Mouse (Mus musculus): ENCODE measurements around the gene Pam.
A peak's percentile ranks its signal among the peaks of the same experiment; 100 is the strongest.
"Not testable (repeated sequence)": the region's sequence is repeated elsewhere in the genome, so short reads cannot be mapped to it uniquely, and the experiment has no call there.

The Pam gene

DNA sequence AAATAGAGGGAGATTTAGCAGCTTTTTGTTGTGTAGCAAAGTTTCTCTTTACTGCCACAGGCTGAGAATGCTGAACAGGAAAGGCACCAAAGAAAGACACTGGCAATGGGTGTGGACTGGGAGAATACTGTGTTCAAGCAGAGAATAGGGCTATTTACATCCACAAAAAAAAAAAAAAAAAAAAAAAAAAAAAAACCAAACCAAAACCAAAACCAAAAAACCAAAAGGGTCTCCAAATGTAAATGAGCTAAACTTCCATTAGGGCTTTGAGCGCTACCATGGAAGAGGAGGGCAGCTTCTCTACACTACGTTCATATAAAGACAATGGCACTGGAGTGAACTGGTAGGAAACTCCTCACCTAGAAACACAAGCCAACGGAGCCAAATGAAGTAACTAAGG is 274.2 kb downstream of the Pam start:
- DNase-seq: no peak

DNA sequence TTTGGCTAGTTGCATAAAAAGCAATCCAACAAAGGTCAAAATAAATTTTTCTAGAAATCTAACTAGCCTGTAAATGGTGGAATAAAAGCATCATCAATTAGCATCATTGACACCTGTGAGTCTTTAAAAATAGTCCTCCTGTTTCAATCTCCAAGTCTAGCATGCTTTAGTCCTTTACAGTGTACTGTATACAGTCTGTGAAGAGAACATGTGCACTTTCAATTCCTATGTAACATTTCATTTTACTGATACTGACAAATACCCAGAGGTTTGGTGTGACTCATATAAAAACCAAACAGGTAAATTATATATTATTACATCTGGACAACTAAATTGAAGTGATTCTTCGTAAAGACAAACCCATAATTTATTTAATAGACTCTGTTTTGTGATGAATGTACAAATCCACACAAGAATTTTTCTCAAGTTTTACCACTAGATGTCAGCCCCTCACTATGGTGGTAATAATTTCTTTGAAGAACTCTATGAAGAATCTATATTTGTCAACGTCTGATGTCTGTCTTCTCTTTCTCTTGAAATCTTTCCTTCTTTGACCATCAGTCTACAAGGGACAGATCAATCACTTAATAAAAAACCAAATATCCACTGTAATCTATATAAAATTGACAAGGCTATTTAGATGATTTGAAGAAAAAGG is 286.1 kb downstream of the Pam start:
- DNase-seq: peak; percentile 22

DNA sequence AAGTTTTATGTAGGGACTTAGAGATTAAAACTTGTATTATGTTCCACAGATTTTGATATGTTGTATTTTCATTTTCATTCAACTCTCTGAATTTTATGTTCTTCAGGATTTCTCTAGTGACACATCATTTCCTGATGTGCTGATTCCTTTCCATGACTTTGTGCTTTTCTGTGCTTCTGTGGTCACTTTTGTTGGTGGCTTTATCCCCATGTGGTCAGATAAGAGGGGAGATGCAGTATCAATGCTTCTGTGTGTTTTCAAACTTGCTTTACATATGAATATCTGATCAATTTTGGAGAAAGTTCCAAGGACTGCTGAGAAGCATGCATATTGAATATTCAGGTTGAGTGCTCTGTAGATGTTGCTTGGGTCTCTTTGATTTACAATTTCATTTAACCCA is 290.9 kb downstream of the Pam start:
- no peak for DNase-seq

DNA sequence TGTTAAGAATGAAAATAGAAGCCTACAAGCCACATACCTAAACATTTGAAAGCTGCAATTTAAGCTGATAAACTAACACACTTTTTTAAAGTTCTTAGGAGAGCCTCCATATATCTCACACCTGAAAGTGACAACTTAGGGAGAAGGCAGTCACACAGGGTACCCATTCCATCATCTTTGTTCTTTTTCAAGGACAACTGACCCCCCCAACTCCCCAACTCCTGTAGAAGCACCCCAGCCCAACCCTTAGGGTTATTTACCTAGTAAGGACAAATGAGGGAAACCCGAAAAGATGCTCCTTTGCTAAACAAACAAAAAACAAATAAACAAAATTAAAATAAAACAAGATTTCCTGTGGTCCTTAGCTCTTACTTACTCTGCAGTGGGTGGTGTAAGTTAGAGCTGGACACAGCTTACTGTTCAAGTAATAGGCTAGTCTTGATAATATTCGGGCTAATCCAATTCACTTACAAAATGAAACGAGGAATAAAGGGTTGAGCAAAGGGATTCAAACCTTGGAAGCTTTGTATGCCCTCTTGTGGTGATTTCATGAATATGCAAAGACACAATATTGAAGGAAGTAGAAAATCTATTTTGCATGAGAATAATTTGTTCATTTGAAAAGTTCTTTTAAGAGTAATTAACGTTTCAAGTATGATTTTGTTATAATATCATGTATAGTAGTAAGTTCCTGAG is 293.1 kb downstream of the Pam start:
- no peak for DNase-seq

DNA sequence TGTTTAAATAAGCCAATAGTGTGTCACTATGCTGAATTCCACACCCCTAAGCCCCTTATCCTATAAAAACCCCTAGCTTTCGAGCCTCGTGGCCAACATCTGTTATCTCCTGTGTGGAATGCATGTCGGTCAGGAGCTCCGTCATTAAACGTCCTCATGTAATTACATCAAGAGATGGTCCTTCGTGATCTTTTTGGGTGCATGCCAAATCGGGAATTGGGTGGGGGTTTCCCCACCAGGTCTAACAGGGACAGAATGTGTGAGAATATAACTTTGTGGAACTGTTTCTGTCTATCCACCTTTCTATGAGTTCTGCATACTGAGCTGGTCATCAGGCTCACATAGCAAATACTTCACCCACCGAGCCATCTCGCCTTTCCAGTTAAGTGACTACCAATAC is 299.5 kb downstream of the Pam start:
- no peak for DNase-seq

DNA sequence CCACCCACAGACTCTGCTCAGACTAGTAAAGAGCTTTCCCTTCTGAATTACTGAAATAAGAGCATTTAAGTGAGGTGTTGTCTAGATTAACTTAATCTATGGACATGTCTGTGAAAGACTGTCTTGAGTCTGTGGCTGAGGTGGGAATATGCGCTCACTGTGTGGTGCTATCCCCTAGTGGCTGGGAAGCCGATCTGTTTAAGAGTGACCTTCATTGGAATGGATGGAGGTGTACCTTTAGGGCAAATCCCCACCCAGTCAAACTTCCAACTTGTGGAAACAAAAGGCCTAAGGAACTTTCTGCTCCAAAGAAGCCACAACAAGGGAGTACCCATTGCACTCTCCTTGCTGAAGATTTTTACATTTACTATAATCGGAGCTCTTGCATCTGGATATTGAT is 301.3 kb downstream of the Pam start:
- DNase-seq: no peak

DNA sequence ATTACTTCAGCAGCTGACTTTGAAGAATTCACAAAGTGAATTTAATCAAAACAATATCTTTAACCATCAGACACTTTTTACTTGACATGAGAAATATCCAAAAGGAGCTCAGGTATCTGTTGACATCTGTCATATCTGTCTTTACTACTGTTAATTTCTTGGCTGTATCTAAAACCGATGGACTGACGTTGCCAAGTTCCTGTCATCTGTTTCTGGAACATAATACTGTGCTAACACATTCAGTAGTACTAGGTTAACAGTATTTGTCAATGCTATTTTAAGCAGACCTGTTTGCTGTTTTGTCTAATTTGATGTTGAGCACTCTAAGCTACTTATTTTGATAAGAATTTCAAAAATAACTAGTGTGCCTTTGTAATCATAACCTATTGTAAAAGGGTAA is 307.0 kb downstream of the Pam start:
- no peak for DNase-seq

DNA sequence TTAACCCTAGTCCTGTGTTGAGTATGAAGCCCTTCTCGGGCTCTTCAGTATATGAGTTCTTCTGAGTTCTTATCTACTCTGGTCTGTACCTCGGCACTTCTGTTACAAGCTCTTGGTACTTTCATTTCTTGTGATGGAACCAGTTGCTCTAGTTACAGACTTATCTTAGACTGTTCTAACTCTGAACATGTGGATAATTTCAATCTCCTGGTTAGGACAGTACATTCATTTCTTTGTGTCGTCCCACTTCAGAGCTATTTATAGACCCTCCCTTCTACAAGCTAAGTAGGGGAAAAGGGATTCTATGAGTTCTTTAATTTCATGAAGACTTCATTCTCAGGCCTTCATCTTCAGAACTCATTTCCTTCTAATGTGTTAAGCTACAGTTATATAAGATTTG is 307.8 kb downstream of the Pam start:
- no peak for DNase-seq

DNA sequence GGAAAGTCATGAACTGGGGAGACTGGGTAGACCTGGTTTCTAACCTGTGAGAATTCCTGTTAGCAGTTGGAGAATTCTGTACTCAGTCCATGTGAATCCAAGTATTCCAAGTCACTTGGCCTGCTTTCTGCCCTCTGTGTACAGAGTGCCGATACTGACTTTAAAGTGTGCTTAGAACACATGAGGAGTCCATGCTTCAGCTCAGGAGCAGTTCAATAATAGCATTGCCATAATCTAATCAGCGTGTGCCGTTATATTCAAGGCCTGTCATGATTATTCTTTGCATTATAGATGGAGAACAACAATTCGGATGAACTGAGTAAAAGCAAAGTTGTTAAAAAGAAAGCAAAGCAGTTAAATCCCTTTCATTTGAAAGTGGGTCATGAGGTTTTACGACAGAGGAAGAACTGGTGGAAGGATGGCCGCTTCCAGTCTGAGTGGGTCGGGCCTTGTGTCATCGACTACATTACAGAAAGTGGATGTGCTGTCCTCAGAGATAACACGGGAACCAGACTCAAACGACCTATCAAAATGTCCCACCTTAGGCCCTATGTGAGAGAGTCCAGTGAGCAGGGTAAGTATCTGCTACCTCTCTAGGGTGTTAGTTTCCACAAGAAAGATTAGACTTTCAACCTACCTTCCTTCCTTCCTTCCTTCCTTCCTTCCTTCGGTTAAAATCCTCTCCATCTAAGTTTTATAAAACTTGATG is 309.6 kb downstream of the Pam start:
- no peak for DNase-seq

DNA sequence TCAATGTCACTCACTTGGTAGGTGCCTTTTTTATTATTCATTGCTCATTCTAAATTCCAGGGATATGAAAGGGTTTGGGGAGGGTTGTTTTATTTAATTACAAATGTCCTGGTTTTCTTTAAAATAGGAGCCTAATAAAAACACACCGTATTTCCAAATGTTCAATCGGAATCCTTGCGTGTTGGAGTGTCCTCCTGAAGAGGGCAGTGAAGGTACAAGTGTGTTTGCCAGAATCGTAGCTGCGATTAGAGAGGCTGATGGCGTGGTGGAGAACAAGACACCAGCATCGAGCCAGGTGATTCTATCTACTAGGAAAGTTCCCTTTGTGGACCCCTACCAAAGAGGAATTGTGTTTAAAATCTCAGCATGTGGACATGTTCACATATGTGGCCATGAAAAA is 310.5 kb downstream of the Pam start:
- no peak for DNase-seq

DNA sequence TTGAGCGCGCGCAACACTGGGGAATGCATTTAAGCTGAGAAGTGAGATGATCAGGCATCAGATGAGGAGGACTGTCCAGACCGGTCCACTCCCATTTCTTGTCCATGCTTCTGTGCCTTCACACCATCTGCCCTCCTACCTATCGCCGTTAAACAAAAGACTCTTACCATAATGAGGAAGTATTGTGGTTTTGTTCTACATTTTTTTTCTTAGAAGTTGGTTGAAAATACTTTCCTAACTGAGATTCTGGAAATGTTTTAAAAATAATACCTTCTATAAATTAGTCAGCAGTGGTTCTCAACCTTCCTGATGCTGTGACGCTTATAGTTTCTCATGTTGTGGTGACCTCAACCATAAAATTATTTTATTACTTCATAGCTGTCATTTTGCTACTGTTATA is 313.8 kb downstream of the Pam start:
- no peak for DNase-seq

DNA sequence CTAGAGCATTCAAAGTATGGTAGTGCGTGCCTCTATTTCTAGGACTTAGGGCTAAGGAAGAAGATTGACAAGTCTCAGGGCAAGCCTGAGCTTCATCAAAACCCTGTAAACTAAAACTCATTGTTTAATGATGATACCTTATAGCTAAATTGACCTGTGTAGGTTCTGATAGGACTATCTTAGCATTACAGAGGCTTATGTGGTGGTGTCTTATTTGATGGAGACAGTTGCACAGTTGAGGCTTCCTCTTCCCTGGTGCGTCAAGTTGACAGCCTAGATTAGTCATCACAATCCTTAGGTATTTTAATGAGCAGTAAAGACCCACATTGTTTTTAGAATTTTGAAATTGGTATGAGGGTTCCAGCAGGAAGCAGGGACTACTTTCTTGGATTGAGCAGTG is 321.5 kb downstream of the Pam start:
- DNase-seq: no peak

DNA sequence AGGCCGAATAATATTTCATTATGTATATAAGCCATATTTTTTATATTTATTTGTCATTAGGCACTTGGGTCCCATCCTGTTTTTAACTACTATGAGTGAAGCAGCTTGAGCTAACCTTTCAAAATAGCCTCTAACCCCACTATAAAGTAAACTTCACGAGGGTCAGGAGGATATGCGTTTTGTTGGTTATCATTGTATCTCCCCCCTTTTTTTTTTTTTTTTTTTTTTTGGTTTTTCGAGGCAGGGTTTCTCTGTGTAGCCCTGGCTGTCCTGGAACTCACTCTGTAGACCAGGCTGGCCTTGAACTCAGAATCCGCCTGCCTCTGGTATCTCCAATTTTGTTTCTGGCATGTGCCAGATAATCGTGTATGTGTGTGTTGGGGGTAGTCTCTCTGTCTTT is 322.1 kb downstream of the Pam start:
- DNase-seq: no peak

DNA sequence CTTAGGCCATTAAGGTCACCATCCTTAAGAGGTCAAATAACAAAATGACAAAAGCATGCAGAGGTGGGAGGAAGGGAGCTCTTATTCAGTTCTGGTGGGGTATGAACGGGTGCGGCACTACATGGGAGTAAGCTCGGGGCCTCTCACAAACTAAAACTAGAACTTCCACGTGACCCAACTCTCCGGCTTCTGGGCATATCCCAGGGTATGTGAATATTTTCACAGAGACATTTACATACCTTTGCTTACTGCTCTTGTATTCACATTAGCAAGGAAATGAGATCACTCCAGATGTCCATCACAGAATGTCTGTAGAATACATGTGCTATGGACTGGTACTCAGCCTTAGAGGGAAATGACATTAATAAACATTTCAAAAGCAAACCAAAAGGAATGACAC is 323.7 kb downstream of the Pam start:
- DNase-seq: no peak

DNA sequence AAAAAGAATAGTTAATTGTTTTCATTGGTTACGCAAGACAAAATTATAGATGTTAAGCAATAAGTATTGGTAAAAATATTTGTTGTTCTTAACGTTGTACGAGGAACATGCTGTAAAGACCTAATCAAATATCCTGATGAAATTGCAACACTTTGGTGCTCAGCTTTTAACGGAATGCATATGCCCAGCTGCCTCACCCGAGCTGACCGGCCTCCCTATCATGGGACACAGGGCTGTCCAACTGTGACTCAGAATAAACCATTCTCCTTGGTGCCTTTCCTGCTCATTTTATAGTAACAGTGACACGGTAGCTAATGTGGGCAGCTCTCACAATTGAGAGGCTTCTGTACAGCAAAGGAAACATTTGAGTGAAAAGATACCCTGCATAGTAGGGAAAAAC is 324.3 kb downstream of the Pam start:
- DNase-seq: no peak

DNA sequence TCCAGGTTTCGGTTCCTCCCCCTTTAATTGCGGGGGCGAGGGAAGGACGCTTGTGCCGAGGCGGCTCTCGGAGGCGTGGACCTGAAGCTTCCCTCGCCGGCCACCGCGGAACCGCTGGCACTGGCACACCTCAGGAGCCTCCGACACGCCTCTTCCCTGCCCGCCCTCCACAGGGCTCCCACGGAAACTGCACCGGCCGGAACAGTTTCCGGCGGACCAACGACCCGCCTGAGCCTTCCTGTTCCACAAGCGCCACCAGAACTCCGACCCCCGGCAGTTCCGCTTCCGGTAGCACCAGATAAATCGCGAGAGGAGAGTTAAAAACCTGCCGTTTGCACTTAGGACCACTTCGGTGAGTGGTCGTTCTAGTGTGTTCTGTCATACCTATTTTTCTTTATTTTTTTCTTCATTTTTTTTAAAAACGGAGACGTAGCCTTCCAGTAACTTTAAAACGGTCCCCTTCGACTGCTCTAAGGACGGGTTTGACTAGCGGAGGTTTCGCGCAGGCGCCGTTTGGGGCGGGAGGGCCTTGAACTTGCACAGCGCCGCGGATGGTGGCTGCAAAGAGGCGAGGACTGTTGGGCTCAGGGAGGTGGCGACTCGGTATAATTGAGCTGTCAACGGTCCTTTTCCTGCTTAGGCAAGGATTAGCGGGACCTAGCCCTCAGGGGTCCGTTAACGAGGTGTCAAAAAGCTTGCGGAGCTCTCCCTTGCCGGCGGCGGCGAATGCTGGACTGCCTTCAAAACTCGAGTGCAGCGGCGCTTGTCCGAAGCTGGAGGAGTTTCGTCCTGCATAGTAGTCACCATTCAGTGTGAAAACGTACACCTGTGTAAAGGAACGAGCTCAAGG is 325.3 kb downstream of the Pam start, which contains the start of the genes Gin1 and Ppip5k2:
Gene Gin1 (plus strand): TSS at position 269 of the 850 bp plus-strand sequence.
Gene Ppip5k2 (minus strand): TSS at position 508 of the 850 bp plus-strand sequence.
- DNase-seq: peak; percentile 96

DNA sequence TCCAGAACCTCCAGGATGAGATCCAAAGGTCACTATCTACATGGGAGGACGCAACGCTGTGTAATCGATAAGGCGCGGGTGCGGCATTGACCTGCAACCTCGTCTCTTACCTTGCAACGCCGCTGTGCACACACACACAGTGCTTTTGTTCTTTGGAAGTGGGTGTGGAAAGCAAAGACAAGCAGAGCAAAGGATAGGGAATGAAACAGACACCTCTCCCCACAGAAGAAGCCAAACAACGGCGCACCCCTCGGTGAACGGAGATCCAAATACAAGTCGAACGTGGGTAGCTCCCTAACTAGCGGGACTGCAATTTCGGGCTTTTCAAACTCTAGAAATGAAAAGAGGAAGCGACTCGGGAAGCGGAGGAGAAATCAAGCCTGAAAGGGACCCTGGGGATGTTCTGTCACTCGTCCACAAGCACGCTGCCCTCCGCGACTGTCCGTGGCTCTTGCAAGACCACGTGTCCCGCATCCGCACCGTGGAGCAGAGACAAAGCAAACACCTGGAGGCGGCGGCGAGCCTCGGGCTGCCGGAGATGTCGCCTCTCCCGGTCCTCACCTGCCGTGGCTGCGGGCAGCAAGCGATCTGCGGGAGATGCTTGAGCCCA is 326.0 kb downstream of the Pam start:
- DNase-seq: no peak

DNA sequence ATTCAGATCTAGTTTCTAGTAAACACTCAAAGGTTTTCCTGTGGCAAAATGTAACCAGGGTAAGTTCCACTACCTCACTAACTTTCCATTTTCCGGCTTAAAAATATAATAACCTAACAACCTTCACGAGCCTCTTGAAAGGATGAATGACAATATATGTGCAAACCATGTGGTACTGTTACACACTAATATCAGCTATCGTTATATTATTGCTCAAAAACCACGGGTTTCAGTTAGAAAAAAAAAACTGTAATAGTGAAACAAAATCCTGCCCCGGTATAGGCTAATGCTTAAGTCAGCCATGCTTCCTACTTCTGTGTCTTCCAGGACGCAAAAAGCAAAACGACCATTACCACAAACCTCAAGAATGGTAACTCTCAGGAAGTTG is 326.5 kb downstream of the Pam start:
- no peak for DNase-seq

DNA sequence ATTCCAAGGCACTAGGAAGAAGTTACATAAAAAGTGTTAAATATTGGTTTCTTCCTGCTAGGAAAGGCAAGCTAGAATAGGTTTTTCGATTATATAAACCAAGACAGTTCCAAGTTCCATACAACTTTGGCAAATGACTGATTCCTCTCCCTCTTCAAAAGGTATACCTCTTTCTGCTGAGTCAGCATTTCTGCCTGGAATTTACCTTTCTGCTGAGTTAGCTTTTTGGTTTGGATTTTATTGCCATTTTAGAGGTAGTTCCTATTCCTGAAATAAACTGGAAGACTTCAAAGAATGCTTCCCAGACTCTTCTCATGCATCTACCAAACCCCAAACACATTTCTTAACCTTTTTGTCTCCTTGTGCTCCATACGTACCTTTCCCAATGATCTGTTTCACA is 327.4 kb downstream of the Pam start:
- DNase-seq: no peak

DNA sequence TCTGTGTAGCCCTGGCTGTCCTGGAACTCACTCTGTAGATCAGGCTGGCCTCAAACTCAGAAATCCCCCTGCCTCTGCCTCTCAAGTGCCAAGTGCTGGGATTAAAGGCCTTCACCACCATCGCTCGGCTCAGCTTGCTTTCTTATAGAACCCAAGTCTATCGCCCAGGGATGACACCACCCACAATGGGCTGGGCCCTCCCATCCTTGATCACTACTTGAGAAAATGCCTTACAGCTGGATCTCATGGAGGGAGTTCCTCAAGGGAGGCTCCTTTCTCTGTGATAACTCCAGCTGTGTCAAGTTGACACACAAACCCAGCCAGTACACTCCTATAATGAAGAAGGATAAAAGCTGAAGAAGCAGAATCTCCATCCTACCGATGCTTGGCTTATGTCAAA is 329.7 kb downstream of the Pam start:
- DNase-seq: not testable (repeated sequence)

DNA sequence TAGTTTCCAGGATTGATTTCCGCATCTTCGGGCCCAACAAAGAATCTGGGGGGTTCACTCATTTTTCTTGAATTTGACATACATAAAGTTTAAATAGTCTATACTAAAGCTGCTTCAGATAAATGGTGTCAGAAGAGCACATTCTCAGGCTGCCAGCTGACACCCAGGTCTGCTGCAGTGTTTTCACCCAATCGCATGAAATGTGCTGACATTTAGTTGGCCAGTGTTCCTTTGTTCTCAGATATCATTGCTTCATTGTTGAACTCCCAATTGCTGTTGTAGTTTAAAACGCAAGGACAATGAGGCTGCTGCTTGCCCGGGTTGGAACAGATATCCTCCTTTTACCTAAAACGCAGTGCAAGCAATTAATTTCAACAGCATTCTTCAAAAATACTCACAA is 334.0 kb downstream of the Pam start:
- no peak for DNase-seq

DNA sequence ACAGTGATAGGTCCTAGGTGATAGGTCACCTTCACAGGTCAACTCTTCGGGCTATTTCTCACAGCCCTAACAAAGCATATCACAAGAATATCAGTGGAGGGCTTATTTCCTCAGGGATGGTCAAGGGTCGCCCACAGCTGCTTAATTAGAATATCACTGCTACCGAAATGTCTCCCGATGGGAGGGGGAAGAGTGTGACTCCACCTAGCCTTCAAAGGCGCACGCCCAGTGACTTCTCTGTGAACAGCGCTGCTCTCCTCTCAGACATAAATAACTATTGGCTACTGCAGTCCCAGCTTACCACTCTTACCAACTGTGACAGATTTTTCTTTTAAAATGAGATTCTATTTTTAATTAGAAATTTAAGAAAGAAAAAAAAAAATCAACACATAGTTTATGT is 334.8 kb downstream of the Pam start:
- DNase-seq: no peak

DNA sequence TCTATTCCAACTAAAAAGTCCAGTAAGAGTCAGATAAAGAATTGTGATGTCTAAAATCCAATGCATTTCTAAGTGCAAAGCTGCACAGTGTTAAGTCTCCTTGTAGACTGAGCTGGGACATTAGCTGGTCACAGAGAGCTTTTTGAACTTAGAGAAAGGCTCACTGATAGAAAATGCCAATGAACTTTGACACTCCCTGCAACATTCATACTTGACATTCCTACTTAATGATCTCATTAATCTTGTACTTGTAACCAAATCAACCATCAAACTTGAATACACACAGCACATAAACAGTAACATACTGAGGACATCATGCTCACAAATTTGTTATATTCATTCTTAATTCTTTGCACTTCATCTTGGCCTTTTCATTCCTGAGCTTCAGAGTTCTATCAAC is 335.6 kb downstream of the Pam start:
- no peak for DNase-seq
